Mouse (Mus musculus) lung, adult 2 months (tissue): Measurements from ENCODE around the gene Sergef.

Experiments
- CTCF ChIP-seq: fragments of 200-500 bp; IDR thresholded peaks from 2 replicates; pipeline ENCODE4 v1.5.1; 2011; ENCODE audit warnings: mild to moderate bottlenecking, low read length, control low read depth; ENCODE audit not compliant: insufficient read depth
- POLR2A ChIP-seq: fragments of 200-500 bp; IDR thresholded peaks from 2 replicates; pipeline ENCODE4 v1.6.1; 2011; ENCODE audit warnings: low read depth, mild to moderate bottlenecking, control low read depth, low read length, borderline replicate concordance; ENCODE audit errors: extremely low read depth

DNA sequence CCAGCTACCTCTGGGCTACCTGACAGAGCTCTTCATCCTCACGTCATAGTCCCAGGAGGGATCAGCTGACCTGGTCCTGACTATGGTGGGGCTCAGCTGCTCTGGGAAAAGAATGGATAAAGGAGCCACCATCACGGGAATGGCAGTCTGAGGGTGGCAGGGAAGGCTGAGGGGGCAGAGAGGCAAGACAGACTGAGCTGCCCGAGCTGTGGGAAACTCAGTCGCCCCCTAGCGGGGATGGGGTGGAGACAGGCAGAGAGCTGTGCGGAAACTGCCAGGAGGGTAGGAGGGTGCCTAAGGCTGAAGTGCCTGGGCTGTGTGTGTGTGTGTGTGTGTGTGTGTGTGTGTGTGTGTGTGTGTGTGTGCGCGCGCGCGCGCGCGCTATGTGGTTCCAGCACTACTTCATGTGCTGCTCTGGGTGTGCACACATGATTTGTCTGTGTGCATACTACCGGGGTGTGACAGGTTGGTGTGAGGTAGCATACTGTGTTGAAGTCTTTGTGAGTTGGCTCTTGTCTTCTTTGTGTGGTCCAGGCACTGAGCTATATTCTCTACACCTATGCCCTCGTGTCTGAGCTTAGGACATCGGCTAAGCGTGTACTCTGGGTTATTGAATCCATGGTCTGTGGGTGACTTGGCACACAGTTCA lies 216.7 kb downstream of the Sergef start:
- TF ChIP-seq POLR2A = no peak
- peak; percentile 39; the same call in 1 of the 2 replicates for TF ChIP-seq CTCF
